Mouse (Mus musculus): ENCODE measurements around the gene Ociad2. TPM values are rescaled to one million over a fixed set of nuclear protein-coding genes. Genes with fewer than 3 reads are reported as not detected.
"Not testable (repeated sequence)": the region's sequence is repeated elsewhere in the genome, so short reads cannot be mapped to it uniquely, and the experiment has no call there.

The Ociad2 gene
- total RNA-seq, 1 experiment from 2014 or later = 0.23 TPM

DNA sequence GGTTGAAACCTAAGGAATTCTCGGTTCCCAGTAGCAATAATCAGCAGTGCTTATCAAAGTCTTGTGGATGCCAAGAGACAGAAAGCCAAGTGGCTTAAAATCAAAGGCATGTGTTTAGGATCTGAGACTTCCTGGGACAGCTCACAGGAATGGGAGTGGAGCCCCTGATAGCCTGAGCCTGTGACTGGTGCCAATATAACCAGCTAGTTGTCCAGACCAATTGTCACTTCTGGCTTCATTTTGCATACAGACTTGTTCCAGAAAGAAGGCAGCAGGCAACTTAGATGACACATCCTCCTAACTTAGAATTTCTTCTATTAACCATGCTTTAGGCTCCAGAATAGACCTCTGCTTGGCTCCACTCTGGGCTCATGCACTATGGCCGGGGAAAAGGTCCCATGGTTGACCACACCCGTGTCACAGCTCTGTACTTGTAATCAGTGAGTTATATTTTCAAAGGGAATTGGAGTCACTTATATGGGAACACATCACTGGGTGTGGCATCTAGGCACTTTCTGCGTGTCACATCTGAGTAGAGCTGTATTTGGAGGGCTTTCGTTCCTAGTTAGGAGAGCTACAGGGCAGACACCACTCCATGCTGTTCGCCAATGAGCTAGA is 18.4 kb upstream of the Ociad2 start:
- ATAC-seq (ENCODE audit: extremely low read depth, insufficient number of reproducible peaks, low FRiP score, poor library complexity, severe bottlenecking) = no peak

GRCm38 (mm10) chr5:73355393-73355792 is 14.6 kb upstream of the Ociad2 start:
- no peak for ATAC-seq (ENCODE audit: extremely low read depth, insufficient number of reproducible peaks, low FRiP score, poor library complexity, severe bottlenecking)

DNA sequence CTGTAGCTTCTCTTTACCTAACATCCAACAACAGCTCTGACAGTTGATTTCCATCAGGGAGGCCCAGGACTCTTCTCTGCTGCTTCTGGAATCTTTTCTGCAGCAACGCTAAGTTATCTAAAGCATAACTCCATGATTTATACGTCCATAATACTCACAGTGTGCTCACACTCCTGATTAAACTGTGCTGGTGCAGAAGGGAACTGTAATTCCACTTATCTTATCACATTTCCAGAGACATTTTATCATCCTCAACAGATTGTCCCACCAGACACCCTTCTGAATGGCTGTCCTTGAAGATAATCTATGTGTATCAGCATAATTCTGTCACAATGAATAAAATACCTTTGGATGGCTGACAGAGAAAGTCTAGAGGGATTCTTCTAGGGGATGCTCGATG is 13.2 kb upstream of the Ociad2 start:
- ATAC-seq (ENCODE audit: extremely low read depth, insufficient number of reproducible peaks, low FRiP score, poor library complexity, severe bottlenecking) = no peak

GRCm38 (mm10) chr5:73353519-73353918 is 12.7 kb upstream of the Ociad2 start:
- no peak for ATAC-seq (ENCODE audit: extremely low read depth, insufficient number of reproducible peaks, low FRiP score, poor library complexity, severe bottlenecking)

- no peak for ATAC-seq (ENCODE audit: extremely low read depth, insufficient number of reproducible peaks, low FRiP score, poor library complexity, severe bottlenecking)
Observed at GRCm38 (mm10) chr5:73351796-73352195, 11.0 kb upstream of the Ociad2 start.

DNA sequence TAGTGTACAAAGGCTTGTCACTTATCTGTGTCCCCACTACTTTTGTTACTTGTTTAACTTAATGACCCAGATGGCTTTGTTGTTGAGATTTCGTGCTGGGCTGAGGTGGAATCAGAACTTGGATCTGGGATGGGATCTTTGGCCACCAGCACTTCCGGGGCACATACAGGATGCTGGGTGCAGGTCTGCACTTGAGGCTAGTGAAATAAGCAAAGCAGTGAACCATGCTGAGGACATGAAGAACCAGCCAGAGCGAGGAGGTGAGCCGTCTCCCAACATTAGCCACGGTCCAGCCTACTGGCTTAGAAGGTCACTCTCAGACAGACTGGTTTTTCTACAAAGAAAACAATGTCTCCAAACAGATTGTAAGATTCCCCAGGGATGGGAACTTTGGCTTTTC is 8.7 kb upstream of the Ociad2 start:
- no peak for ATAC-seq (ENCODE audit: extremely low read depth, insufficient number of reproducible peaks, low FRiP score, poor library complexity, severe bottlenecking)

- ATAC-seq (ENCODE audit: extremely low read depth, insufficient number of reproducible peaks, low FRiP score, poor library complexity, severe bottlenecking) = no peak
Observed at GRCm38 (mm10) chr5:73345254-73345653, 4.4 kb upstream of the Ociad2 start.

GRCm38 (mm10) chr5:73344310-73344709 is 3.5 kb upstream of the Ociad2 start:
- ATAC-seq (ENCODE audit: extremely low read depth, insufficient number of reproducible peaks, low FRiP score, poor library complexity, severe bottlenecking) = no peak

DNA sequence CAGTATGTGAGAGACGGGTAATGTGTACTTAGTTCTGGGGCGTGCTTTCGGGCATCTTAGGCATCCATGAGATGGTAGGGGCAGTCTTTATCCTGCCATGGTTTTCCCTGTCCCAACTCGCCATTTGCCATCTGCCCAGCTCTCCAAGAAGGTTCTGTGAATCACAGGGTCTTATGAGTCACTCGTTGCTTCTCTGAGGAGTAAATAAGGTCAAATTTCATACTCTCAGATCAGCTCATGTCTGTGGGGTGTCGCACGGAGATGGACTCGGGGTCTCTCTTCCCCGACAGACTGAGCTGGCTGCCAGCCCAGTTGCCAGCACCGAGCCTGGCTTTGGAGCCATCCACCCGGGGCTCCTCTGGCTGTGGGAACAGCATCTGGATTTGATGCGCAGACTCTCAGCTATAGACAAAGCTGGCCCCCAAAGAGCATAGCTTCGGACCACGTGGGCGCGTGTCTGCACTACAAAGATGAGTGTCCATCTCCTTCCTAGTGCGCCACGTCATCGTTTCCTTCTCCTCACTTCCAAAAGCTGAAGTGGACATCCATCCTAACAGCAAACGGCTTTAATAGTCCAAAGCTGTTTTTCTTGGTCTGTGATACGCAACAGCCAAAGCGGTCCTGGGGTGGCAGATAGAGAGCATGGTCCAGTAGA is 2.0 kb upstream of the Ociad2 start:
- no peak for ATAC-seq (ENCODE audit: extremely low read depth, insufficient number of reproducible peaks, low FRiP score, poor library complexity, severe bottlenecking)

DNA sequence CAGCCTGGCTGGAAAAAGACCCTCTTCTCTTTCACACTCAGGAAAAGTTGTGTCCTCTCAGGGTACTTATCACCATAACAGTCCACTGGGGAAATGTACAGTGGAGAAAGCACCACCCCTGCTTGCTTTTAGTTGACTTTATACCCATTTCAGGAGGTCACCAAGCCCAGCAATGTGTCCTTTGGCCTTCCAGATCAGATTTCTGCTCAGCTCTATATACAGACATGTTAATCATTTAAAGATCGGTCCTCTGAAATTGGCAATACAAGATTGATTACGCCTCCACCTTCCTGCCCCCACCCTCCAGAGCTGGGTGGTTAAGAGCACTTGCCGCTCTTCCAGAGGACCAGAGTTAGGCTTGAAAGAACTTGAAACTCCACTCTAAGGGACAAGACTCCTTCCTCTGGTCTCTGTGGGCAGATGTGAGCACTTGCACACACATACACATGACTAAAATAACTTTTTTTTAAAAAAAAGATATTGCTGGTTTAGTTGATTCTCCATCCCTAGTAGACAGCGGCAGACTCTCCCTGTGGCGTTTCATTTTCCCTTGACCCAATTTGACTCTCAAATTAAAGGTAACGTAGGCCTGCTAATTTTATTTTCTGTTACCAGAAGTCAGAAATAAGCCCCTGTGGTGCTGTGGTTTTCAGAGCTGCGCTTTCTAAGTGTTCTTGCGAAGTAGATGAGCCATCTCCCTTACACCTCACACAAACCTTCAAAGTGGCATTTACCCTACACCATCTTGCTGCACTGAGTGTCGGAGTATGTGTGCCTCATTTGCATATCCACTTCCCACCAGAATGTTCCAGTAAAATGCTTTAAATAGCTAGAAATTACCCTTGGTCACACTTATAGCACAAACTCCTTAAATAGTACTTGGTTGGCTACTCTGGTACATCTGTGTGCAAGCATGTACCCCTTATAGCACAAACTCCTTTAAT is 777 bp downstream of the Ociad2 start:
- ATAC-seq (ENCODE audit: extremely low read depth, insufficient number of reproducible peaks, low FRiP score, poor library complexity, severe bottlenecking) = no peak

GRCm38 (mm10) chr5:73338832-73339163 is 2.0 kb downstream of the Ociad2 start:
- no peak for ATAC-seq (ENCODE audit: extremely low read depth, insufficient number of reproducible peaks, low FRiP score, poor library complexity, severe bottlenecking)

- no peak for ATAC-seq (ENCODE audit: extremely low read depth, insufficient number of reproducible peaks, low FRiP score, poor library complexity, severe bottlenecking)
Observed at GRCm38 (mm10) chr5:73337961-73338831, 2.6 kb downstream of the Ociad2 start.

DNA sequence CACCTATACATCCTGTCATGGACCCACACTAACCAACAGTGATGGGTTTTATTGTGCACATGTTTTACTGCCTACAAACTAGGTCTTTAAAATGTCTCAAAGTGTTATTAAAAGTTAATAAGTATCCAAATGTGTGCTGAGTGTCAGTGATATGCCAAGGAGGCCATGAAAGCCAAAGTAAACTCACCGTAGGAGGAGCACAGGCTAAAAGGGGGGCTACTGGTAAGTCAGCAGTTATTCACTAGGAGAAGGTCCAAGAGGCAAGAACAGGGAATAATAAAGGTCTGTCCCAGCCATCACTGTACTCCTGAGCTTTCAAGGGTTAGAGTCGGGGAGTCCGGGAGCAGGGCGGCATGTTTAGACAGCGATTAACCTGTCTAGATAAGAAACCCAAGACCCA is 4.4 kb downstream of the Ociad2 start:
- ATAC-seq (ENCODE audit: extremely low read depth, insufficient number of reproducible peaks, low FRiP score, poor library complexity, severe bottlenecking) = no peak

DNA sequence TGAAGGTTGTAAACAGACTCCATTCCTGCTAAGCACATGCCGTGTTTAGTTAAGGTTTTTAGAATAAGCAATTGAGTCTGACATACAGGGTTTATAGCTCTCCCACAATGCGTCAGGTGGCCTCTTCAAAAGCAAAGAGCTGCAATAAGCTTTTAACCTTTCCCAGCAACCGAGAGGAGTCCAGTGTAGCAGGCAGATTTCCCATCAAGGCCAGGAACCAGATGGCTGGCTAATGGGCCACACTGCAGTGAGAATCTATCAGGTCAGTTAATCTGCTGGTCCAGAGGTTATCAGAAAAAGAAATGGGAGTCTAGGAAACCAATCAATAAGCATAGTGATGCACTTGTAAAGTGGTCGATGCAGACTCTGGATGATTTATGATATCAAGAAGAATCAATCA is 9.8 kb downstream of the Ociad2 start:
- ATAC-seq (ENCODE audit: extremely low read depth, insufficient number of reproducible peaks, low FRiP score, poor library complexity, severe bottlenecking) = no peak

GRCm38 (mm10) chr5:73324526-73325170 is 16.2 kb downstream of the Ociad2 start:
- ATAC-seq (ENCODE audit: extremely low read depth, insufficient number of reproducible peaks, low FRiP score, poor library complexity, severe bottlenecking) = no peak

DNA sequence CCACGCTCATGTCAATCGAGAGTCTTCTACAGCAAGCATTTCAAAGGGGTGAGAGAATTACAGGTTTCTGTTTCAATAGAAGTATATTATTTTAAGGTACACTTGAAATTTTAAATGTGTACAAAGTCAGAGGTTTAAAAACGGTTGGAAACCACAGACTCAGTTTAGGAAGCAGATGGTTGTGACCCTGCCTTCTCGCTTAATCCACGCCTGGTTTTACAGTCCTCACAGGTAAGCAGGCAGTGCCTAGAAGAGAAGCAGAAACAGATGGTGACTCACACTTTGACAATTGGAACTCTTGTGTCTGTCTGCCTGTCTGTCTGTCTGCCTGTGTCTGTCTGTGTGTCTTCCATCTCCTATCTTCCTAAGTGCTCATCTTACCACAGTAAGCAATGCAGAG is 17.2 kb downstream of the Ociad2 start:
- no peak for ATAC-seq (ENCODE audit: extremely low read depth, insufficient number of reproducible peaks, low FRiP score, poor library complexity, severe bottlenecking)

DNA sequence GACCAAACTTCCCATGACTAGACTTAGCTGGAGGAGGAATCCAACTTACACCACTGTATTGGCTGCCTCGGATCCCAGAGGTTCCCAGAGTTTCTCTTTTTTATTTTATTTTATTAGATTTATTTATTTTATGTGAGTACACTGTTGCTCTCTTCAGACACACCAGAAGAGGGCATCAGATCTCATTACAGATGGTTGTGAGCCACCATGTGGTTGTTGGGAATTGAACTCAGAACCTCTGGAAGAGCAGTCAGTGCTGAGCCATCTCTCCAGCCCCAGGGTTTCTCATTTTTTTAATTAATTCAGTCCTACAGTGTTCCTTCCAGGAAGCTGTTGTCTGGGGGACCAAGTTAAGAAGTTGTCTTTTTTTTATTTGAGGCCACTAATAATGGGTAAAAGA is 18.1 kb downstream of the Ociad2 start:
- not testable (repeated sequence) for ATAC-seq (ENCODE audit: extremely low read depth, insufficient number of reproducible peaks, low FRiP score, poor library complexity, severe bottlenecking)

DNA sequence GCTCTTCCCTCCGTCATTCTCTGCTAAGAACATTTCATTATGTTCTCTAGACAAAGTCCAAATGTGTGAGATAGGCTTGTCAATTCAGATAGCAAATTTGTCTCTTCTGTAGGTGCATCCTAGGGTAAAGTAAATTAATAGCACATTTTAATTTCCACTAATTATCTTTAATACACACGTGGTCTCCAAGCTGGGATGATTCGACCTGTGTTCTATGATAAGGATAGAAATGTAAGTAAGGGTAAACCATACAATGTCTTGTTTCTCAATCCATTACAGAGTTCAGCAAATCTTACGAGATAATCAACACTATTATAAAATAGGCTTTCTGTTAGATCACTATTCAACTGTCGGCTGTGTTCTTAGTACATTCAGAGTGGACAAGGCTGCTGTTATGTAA is 21.5 kb downstream of the Ociad2 start:
- ATAC-seq (ENCODE audit: extremely low read depth, insufficient number of reproducible peaks, low FRiP score, poor library complexity, severe bottlenecking) = no peak

GRCm38 (mm10) chr5:73314654-73315053 is 26.2 kb downstream of the Ociad2 start:
- no peak for ATAC-seq (ENCODE audit: extremely low read depth, insufficient number of reproducible peaks, low FRiP score, poor library complexity, severe bottlenecking)
